Mouse (Mus musculus) urinary bladder, postnatal 14 days (tissue): Measurements from ENCODE around the gene Immt.
A peak's percentile ranks its signal among the peaks of the same experiment; 100 is the strongest.

Source experiments
- DNase-seq: peaks from one replicate; pipeline ENCODE4 v3.0.0; 2021; ENCODE audit warnings: low spot score

Gene Immt

DNA sequence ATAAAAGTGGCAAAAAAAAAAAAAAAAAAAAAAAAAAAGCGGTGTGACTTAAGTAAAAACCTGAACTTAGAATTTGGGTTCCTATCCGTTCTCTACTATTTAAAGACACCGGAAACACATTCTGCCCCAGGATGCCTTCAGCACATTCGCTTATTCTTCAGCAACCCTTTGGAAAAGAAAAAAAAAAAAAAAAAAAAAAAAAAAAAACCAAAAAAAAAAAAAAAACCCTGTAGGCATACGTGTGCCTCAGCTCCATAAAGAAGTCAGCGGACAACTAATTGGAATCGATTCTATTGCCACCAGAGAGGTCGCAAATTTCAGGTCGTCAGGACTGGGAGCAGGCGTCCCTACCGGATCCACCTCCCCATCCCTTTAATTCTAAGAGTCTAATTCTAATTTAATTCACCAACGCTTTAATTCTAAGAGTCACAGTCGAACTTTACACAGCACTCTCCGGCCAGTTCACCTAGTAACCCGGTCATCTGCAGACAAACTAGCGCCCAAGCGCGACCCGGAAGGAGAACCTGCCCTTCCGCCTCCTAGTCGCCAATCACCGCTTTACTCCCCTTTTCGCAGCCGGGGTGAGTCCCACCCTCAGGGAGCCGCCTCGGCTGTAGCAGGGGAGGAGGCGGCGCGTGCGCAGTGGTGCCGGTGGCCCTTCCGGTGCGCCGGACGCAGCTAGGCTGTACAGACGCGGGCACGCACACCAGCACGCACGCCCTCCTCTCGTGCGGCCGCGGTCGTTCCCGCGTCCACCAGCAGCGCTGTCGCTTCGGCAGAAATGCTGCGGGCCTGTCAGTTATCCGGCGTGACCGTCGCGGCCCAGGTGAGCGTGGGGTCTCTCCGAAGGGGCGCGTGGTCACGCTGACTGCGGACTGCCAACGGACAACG is at the start of gene Immt:
Gene Immt, plus strand, starts transcription at position 642 of the 891 bp plus-strand sequence.
- peak; percentile 98 for DNase-seq

DNA sequence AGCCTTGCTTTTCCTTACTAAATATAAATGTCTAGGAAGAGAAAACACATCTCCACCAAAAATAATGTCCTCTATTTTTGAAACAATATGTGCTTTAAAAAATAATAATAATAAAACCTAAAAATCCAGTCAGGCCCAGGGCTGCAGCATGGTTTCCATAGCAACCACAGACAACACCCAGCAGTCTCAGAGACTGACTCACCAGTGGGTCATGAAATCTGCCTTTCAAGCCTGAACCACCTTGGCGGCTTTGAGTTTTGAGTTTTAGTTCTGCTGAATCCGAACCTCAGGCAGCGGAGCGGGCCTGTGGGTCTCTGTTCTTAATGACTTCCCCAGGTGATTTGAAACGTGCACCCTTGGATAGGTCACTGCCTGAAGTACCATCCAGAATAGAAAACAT is 48.0 kb upstream of the Immt start:
- DNase-seq, result no peak

DNA sequence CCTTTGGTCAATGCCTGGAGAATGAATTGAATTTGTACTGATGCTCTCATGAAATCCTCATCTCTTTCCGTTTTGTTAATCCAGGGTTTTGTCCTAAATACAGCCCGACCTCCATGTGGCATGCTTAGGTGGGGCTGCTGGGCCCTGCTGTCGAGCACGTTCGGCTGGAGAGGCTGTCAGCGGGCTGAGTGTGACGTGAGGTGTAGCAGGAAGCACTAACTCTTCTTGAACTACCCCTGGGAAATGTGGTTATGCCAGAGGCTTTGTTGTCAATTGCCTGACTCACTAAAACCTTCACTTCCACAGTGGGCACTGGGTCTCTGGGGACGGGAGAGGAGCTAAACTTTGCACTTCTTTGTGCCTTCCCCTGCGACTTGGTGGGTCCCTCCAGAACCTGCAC is 42.8 kb upstream of the Immt start:
- DNase-seq, result no peak

DNA sequence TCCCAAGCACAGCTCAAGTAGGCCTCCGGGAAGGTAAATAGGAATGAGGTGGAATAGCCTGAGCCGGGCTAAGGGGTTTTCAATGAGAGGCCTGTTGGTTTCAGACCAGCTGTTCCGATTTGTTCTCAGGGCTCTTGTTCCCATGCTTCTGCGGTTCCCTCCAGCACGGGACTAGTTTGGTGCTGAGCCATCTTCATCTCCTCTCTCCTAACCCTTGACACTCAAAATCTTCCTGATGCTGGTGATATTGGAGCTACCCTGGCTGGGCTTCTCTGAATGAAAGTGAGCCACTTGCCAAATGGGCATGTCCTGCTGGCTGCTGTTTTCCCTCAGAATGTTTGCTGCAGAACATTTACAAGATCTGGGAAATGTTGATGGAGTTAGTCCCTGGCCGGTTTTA is 39.4 kb upstream of the Immt start:
- no peak for DNase-seq

DNA sequence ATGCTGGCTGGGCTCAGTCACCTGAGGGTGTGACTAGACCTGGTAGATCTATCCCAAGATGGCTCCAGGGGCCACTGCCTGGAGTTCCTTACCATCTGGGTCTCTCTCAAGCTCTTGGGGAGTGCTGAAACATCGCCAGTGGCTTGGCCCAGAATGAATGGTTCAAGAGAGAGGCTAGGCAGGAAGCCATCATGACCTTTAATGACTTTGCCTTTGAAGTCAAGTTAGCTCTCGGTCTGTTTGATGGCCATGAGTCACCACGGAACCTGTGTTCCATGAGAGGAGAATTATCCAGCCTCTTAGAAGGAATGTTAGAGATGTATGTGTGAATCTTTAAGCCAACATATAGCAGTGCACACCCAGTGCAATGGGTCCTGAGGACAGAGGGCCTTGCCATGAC is 31.7 kb upstream of the Immt start:
- DNase-seq, result no peak

DNA sequence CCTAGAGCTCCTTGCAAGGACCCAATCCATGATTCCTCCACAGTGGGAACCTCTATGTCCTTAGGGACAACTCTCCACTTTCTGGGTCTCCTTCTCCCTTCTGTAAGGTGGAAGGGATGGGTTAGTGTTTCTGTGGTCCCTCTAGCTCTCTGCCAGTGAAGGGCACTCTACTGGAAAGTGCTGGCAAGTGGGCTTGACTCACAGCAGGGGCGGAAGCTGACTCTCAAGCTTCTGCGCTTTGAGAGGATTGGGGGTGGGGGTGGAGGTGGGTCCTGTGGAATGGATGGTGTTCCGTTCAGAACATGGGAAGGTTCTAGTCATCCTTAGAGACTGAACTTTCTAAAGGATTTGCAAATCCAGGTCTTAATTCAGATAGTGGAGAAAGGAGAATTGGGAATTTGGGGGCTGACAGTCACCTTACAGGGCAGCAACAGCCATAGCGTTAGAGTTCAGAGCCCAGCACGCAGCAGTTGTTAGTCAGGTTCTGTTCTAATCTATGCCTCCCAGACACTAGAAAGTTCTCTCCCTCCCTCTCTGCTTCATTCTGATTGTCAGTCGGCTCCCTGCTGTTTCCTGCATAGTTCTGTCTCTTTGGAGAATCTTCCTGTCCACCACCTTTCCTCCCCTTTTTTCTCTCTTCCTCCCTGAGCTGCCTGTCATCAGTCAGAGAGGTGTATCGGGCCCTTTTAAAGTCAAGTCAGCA is 30.0 kb upstream of the Immt start:
- DNase-seq, result no peak

DNA sequence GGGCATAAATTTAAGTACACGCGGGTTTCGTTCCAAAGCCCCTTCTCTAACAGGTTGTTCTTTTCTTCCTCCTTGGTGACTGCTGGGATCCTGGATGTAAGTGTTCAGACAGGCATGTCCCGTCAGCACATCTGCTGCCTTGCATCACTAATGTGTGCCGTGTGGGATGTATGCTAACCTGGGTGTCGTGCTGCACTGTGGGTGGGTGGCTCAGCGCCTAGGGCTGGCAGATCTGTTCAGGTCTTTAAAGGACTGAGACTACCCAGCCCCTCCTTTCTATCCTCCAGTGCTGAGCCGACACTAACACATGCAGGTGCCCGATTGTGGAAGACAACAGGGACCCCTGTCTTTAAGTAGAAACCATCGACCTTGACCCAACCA is 29.4 kb upstream of the Immt start:
- DNase-seq, result no peak

DNA sequence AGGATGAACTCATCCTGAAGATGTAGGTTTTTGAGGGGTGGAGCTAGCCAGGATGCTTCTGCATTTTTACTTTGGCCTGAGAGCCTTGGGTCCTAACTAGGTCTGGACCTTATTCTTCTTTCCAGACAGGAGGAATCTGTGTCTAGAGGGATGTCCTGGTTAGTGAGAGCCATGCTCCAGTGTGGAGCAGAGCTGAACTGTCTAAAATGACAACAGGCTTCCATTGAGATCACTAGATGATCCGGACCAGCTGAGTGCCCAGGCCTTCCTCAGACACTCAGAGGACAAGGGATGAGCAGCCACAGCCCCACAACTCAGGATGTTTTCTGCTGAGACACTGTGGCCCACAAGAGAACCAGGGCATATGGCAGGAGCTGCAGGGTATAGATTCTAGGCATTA is 27.5 kb upstream of the Immt start:
- no peak for DNase-seq

DNA sequence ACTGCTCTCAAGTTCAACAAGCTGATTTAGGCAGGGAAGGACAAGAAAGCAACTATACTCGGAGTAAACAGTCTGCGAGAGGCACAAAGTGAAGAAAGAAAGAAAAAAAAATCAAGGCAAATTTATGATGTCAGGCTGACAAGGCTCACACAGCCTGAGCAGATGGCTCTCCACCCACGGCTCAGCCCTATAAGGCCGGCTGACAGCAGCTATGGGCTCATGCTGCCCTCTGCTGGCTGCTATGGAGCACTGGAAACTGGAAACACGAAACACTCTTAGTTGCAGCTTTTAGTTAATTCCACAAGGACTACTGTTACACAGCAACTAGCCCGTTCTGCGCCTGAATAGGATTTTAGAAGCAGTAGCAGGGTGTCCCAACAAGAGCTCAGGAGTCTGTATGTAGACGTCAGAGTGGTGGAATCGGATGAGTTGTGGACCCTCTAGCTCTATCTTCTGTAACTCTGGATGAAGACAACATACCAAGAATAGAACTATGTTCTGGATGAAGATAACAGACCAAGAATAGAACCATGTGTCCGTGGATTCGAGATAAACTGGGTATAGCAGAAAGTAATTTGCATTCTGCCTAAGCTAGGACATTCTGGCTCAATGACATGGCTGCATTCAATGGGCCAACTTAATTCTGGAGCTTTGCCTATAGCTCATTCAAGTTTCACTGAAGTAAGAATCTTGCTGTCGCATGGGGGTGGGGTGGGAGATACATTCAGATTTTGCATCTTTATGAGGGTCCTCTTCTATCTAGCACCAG is 26.9 kb upstream of the Immt start:
- DNase-seq, result peak; percentile 58

DNA sequence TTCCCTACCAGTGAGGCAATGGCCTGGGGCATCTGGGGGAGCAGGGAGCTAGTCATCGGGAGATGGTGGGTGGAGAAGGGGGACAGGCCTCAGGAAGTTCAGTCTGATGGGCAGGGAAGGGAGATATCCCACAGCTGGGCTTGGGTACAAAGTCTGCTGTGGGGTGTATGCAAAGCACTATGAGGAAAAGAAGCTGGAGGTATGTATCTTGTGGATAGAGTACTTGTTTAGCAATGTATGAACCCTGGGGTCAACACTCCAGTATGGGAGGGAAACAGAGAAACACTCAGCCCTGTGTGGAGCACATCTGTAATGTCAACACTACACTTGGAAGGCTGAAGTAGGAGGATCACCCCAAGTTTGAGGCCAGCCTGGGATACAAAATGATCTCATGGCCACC is 24.4 kb upstream of the Immt start:
- DNase-seq, result no peak

DNA sequence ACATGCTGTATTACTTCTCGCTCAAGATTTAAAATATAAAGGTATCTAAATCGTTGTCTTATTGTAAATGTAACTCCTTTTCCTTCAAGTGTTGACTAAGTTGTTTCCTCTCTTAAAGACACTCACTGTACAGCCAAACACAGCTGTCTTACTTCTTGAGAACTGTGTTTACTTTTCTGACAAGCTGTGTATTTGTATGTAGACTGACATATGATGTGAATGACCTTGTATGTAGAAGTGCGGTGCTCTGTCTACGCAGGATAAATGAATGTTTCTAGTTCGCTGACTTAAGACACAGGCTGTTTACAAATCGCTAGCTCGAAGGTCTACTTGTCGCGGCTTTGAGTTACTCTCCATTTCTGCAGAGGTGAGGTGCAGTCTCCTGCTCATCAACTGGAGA is 21.2 kb upstream of the Immt start:
- DNase-seq, result no peak

DNA sequence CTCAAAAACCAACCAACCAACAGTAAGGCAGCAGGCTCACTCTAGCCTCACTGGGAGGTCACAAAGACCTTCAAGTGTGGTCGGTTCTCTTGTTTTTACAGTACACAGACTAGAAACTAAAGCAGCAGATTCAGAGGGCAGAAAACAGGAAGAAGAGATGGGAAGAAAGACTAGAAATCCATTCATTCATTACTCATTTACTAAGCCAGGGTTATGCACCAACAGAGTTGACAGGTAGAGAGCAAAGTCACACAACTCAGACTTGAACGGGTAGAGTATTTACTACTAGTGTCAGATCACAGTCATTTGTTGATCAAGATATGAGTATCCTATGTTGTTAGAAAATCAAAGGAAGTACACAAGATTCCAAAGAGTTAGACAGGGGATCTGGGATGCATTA is 18.3 kb upstream of the Immt start:
- no peak for DNase-seq

DNA sequence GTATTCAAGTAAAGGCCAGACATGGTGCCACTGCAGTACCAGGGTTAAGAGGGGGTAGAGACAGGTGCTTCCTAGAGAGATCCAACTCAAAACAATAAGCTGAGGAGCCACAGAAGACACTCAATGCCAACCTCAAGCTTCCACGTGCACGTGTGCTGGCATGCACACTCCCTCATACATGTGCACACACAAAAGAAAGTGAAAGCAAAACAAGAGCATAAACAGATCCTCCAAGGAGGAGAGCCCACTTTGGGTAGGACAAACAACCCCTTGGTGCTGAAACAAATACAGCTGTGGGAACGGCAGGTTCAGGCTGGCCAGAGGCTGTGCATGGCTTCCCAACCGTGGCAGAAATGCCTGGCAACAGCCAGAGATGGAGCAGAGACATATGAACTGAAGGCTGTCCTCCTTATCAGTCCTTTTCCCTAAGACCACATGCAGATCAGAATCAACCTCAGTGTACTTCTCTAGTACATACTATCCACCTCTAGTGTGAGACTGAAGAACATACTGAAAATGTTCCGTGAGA is 11.3 kb upstream of the Immt start:
- no peak for DNase-seq

DNA sequence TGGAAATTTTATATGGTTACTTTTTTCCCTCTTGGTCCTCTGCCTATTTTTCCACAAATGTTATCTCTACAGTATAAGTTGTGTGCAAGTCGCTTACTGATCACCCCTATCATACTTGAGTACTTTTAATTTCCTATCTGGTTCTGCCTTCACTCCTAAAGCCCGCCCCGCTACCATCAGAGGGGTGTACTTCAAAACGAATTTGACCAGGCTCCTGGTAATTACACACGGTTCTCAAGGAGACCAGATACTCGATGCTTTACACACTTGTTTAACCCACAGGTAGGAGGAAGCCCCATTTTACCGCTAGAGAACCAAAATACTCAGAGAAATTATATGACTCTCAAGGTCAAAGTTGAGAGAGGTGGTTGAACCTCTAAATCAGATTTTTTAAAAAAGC is 8.0 kb upstream of the Immt start:
- DNase-seq, result no peak

DNA sequence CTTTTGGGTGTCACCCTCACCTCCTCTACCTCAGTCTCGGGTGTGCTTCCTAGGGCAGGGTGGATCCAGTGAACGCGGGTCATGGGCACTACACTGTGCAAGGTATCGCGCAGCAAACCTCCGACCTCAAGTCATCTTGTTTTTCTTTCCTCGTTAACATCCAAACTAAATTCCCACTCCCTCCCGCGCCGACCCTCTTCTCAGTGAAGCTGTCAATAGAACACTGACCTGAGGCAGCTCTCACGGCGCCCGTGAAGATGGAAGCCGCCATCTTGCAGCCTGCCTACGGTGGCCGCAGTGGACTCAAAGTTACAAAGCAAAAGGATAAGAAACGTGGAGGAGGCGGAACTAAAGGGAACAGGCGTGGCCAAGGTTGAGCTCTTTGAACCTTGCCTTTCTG is 7.6 kb upstream of the Immt start:
- peak; percentile 88 for DNase-seq

DNA sequence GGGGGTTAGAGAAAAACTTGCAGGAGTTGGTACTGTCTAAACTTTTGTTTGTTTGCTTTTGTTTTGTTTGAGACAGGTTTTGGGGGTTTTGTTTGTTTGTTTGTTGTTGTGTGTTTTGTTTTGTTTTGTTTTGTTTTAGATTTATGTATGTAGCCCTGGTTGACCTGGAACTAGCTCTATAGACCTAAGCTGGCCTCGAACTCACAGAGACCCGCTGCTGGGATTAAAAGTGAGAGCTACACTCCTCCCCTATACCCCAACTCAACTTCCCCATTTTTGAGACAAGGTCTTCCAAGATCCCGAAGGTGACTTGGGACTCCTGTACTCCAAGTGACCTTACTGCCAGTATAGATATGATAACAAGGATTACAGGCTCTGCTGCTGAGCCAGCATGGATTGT is 7.2 kb upstream of the Immt start:
- DNase-seq, result no peak

DNA sequence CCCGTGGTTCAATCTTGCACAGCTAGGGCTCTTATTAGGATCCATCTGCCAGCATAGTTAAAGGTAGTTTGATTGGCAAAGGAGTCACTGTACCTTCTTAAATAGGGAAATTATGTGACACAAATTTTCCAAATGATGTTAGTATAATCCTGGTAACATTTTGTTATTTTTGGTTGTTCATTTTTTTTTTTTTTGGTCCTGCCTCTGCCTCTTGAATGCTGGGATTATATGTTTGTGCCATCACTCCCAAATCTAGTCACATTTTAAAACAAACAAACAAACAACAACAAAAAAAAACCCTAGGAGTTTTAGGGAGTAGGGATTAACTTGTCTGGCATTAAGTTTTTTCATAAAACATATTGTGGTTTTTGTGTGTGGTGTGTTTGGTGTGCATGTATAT is 4.3 kb upstream of the Immt start, which contains the start of gene Mrpl35:
Gene Mrpl35, minus strand, starts transcription at position 101 of the 400 bp plus-strand sequence.
- DNase-seq, result no peak

DNA sequence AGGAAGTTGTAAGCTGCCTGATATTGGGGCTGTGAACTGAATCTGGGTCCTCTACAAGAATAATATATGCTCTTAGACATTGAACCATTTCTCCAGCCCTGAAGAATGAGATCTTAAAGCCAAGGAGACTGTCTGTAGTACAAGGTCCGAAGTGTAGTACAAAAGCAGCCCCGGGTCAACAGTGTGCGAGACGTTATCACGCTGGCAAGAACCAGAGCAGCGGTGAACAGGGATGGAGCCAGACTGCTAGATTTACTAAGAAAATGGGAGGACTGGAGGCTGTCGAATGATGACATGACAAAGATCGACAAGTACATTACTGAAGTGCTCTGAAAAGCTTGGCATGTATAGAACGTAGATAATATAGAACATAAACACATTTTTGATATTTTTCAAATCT is 1.4 kb upstream of the Immt start:
- no peak for DNase-seq

DNA sequence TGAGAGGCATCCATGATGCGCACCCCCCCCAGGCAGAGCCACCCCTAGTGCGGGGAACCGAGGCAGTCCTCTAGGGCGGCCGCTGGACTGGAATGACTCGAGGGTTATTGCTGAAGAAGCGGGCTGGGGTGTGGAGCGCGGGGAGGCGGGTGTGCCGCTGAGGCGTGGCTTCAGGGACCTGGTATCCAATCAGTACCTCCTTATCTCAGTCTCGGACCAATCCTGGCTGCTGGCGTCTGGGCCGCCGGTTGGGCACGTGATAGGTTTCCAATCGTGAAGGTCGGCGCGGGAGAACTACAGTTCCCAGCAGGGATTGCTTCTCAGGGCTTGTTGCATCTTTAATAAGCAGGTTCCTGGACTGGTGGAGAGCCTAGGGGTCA is 440 bp downstream of the Immt start:
- DNase-seq, result peak; percentile 95

DNA sequence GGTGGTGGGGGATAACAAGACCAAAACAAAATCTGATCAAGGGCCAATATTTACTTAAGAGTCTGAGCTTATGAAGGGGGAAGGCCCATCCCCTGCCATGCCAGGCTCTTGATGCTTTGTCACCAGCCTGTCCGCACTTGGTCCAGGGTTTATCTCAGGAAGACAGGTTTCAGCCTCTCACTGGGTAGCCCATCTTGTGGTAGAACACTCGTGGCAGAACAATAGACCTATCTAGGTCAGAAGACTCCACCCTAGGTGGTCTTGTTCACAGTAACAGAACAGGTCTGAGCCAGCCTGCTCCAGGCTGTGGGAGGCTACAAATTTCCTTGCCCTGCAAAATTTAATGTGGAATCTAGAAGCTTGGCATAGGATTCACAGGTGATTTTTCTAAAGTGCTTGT is 5.7 kb downstream of the Immt start:
- no peak for DNase-seq

DNA sequence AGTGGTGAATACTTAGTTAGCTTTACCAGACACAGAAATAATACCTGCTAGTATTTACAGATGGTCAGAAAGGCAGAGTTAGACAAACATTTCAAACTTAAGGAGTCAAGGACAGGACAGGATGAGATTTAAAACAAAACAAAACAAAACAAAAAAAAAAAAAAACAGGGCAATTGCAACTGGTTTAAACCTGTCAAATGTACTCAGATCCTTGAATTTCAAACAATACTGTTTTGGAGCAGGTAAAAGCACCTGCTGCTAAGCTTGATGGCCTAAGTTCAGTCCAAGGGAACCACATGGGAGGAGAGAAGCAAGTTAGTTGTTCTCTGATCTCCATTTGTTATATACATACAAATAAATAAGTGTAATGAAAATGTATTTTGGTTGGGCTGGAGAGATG is 8.7 kb downstream of the Immt start:
- no peak for DNase-seq

DNA sequence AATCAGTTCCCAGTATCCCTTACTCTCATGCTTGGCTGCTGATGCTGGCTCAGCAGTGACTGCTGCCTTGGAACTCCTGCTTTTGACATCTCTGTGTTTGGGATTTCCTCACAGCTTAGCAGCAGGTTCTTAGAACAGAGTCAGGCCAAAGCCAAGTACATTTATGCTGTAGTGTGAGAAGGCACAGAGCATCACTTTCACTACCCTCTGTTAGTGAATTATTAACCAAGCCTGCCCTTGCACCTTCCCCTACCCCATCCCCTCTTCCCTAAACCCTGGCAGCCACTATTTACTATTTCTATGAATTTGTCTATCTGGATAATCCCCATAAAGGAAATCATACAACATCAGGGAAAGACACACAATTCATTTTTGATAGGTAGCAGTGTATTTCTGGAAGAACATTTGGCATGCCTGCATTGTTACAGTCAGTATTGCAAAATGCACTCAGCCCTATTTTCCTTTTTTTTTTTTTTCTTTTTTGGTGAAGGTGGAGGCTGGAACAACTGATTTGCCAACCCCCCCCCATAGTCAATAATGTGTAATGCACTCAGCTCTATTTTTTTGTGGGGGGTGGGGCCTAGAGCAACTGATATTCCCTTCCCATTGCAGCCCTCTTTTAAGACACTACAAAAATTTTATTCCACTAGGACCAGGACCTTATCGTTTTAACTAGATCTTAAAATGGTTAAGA is 9.6 kb downstream of the Immt start:
- DNase-seq, result no peak
